Mouse (Mus musculus) liver, adult (tissue): ENCODE measurements around the gene Tbc1d19.

Experiments
- GATA4 ChIP-seq: IDR thresholded peaks from 2 replicates; pipeline ENCODE4 v1.6.1; 2014; ENCODE audit warnings: mild to moderate bottlenecking, low read length; ENCODE audit not compliant: insufficient replicate concordance

Tbc1d19 gene

GRCm38 (mm10) chr5:53874966-53875365 is 65.6 kb downstream of the Tbc1d19 start:
- no peak for TF ChIP-seq GATA4

- TF ChIP-seq GATA4: peak; percentile 83; the same call in 1 of the 2 replicates
Measured at GRCm38 (mm10) chr5:53880724-53881123, 71.3 kb downstream of the Tbc1d19 start.

GRCm38 (mm10) chr5:53881381-53881990 is 72.1 kb downstream of the Tbc1d19 start:
- peak; percentile 77 for TF ChIP-seq GATA4

- no peak for TF ChIP-seq GATA4
Measured at GRCm38 (mm10) chr5:53901406-53901805, 92.0 kb downstream of the Tbc1d19 start.

GRCm38 (mm10) chr5:53902757-53903156 is 93.4 kb downstream of the Tbc1d19 start:
- no peak for TF ChIP-seq GATA4

GRCm38 (mm10) chr5:53909201-53909600 is 99.8 kb downstream of the Tbc1d19 start:
- no peak for TF ChIP-seq GATA4

GRCm38 (mm10) chr5:53920416-53920815 is 111.0 kb downstream of the Tbc1d19 start:
- no peak for TF ChIP-seq GATA4

GRCm38 (mm10) chr5:53922149-53922904 is 112.9 kb downstream of the Tbc1d19 start:
- no peak for TF ChIP-seq GATA4

GRCm38 (mm10) chr5:53924005-53924404 is 114.6 kb downstream of the Tbc1d19 start:
- TF ChIP-seq GATA4: no peak

- TF ChIP-seq GATA4: no peak
Measured at GRCm38 (mm10) chr5:53926301-53926855, 117.0 kb downstream of the Tbc1d19 start.

- no peak for TF ChIP-seq GATA4
Measured at GRCm38 (mm10) chr5:53927886-53928285, 118.5 kb downstream of the Tbc1d19 start.

GRCm38 (mm10) chr5:53928537-53928936 is 119.1 kb downstream of the Tbc1d19 start:
- TF ChIP-seq GATA4: no peak

- no peak for TF ChIP-seq GATA4
Measured at GRCm38 (mm10) chr5:53929205-53929614, 119.8 kb downstream of the Tbc1d19 start.

GRCm38 (mm10) chr5:53929814-53930213 is 120.4 kb downstream of the Tbc1d19 start:
- no peak for TF ChIP-seq GATA4

- TF ChIP-seq GATA4: no peak
Measured at GRCm38 (mm10) chr5:53931011-53931410, 121.6 kb downstream of the Tbc1d19 start.

GRCm38 (mm10) chr5:53933628-53934027 is 124.2 kb downstream of the Tbc1d19 start:
- TF ChIP-seq GATA4: peak; percentile 63; the same call in 1 of the 2 replicates
